Mouse (Mus musculus): Measurements from ENCODE around the gene Prpf19. TPM values are rescaled to one million over a fixed set of nuclear protein-coding genes. Genes with fewer than 3 reads are reported as not detected.

The Prpf19 gene
- polyA plus RNA-seq, 1 experiment from 2014 or later: 55.3 TPM

DNA sequence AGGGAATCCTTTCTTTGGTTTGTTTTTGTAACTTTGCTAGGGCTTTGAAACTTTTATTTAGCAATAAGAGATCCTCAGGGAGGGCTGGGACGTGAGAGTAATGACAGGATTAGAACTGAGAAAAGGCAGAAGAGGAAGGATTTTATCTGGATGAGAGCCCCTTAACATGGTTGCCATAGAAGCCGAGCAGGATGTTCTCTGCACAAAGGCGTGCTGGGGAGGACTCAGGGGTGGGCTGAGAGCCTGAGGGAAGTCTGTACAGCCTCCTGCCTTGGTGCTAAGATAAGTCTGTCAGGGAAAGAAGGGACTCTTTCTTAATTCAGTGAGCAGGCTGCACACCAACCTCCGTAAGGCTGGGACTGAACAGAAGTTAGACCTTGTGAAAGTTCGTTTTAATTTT lies 40.0 kb downstream of the Prpf19 start:
- 70% methylated on average over 5 of the region's 5 CpGs for WGBS
- no peak for ATAC-seq (ENCODE audit: insufficient number of reproducible peaks, low FRiP score, low TSS enrichment, low read depth)
- no peaks in the 10 kb centered on the region for H3K36me3 ChIP-seq (ENCODE audit: control insufficient read depth, insufficient read depth, low read length)
- no peaks in the 10 kb centered on the region for H3K4me1 ChIP-seq (ENCODE audit: control insufficient read depth, insufficient read depth, low read length)
- no peak overlapping the region for H3K4me2 ChIP-seq (ENCODE audit: low read depth, severe bottlenecking)
- H3K9me3 ChIP-seq (ENCODE audit: control insufficient read depth, low read length): no peaks in the 10 kb centered on the region; the same call in 1 of the 2 replicates
- no peak overlapping the region for H3K4me3 ChIP-seq (ENCODE audit: low read depth, low read length)
- no peak overlapping the region for H3K9ac ChIP-seq (ENCODE audit: low read length)
- DNase-seq (ENCODE audit: low spot score): no peak
- no peak overlapping the region for H3K27ac ChIP-seq (replicated peaks; ENCODE audit: low read depth, low read length)
- no peaks in the 10 kb centered on the region for H3K27me3 ChIP-seq (ENCODE audit: control insufficient read depth, insufficient read depth, low read length)

GRCm38 (mm10) chr19:10936077-10936476 lies 41.0 kb downstream of the Prpf19 start:
- DNase-seq (ENCODE audit: low spot score): no peak

GRCm38 (mm10) chr19:10937110-10937563 lies 42.1 kb downstream of the Prpf19 start, which contains the start of gene Ptgdr2:
Gene Ptgdr2 (plus strand): TSS chr19:10937160.
- Histone ChIP-seq H3K9me3 (ENCODE audit: control insufficient read depth, low read length) (no peaks in the 10 kb centered on the region; the same call in 1 of the 2 replicates), H3K27ac (replicated peaks; ENCODE audit: low read depth, low read length) (no peak within 1 kb of the TSS), H3K4me2 (ENCODE audit: low read depth, severe bottlenecking) (no peak within 1 kb of the TSS), H3K9ac (ENCODE audit: low read length) (no peak within 1 kb of the TSS), H3K4me1 (ENCODE audit: control insufficient read depth, insufficient read depth, low read length) (0 out of 2 replicates have a peak, but pooled peaks cover 4% of the 10 kb centered on the region), H3K36me3 (ENCODE audit: control insufficient read depth, insufficient read depth, low read length) (no peaks in the 10 kb centered on the region), H3K4me3 (ENCODE audit: low read depth, low read length) (no peak within 1 kb of the TSS), H3K27me3 (ENCODE audit: control insufficient read depth, insufficient read depth, low read length) (no peaks in the 10 kb centered on the region)
- no peak for ATAC-seq (ENCODE audit: insufficient number of reproducible peaks, low FRiP score, low TSS enrichment, low read depth)
- DNase-seq (ENCODE audit: low spot score): no peak
- WGBS: 34% methylated on average over 5 of the region's 5 CpGs

More at GRCm38 (mm10) chr19:10936077-10936476, 41.0 kb downstream of the Prpf19 start:
- no peaks in the 10 kb centered on the region; the same call in 1 of the 2 replicates for H3K9me3 ChIP-seq (ENCODE audit: control insufficient read depth, low read length)
- no peak overlapping the region for H3K27ac ChIP-seq (replicated peaks; ENCODE audit: low read depth, low read length)
- no peak for ATAC-seq (ENCODE audit: insufficient number of reproducible peaks, low FRiP score, low TSS enrichment, low read depth)
- H3K4me1 ChIP-seq (ENCODE audit: control insufficient read depth, insufficient read depth, low read length): 0 out of 2 replicates have a peak, but pooled peaks cover 3% of the 10 kb centered on the region
- H3K4me2 ChIP-seq (ENCODE audit: low read depth, severe bottlenecking): no peak overlapping the region
- no peaks in the 10 kb centered on the region for H3K36me3 ChIP-seq (ENCODE audit: control insufficient read depth, insufficient read depth, low read length)
- H3K4me3 ChIP-seq (ENCODE audit: low read depth, low read length): no peak overlapping the region
- no peaks in the 10 kb centered on the region for H3K27me3 ChIP-seq (ENCODE audit: control insufficient read depth, insufficient read depth, low read length)
- WGBS: 86% methylated on average over 5 of the region's 5 CpGs
- no peak overlapping the region for H3K9ac ChIP-seq (ENCODE audit: low read length)

DNA sequence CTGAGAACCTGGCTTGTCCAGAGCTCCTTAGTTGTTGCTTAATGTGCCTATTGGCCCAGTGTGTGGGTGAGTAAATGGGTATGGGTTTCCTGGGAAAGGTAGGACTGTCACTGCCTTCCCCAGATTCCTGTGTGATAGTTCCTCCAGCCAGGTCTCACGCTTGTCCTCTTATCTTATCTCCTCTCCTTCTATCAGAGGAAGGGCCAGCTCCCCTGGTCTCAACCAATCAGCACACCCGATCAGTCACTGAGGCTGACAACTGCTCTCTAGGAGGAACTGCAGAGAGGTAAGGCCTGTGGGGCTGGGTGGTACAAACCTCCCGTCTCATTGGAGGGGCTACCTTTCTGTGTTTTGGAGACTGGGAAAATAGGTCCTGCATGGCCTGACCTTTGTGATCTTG lies 43.7 kb downstream of the Prpf19 start:
- H3K9ac ChIP-seq (ENCODE audit: low read length): no peak overlapping the region
- H3K9me3 ChIP-seq (ENCODE audit: control insufficient read depth, low read length): no peaks in the 10 kb centered on the region; the same call in 1 of the 2 replicates
- DNase-seq (ENCODE audit: low spot score) (no peak), ATAC-seq (ENCODE audit: insufficient number of reproducible peaks, low FRiP score, low TSS enrichment, low read depth) (no peak)
- no peak overlapping the region for H3K4me2 ChIP-seq (ENCODE audit: low read depth, severe bottlenecking)
- H3K4me1 ChIP-seq (ENCODE audit: control insufficient read depth, insufficient read depth, low read length): 0 out of 2 replicates have a peak, but pooled peaks cover 4% of the 10 kb centered on the region
- 43% methylated on average over 3 of the region's 3 CpGs for WGBS
- no peaks in the 10 kb centered on the region for H3K27me3 ChIP-seq (ENCODE audit: control insufficient read depth, insufficient read depth, low read length)
- H3K4me3 ChIP-seq (ENCODE audit: low read depth, low read length): no peak overlapping the region
- no peak overlapping the region for H3K27ac ChIP-seq (replicated peaks; ENCODE audit: low read depth, low read length)
- peaks cover 7% of the 10 kb centered on the region; the same call in 1 of the 2 replicates for H3K36me3 ChIP-seq (ENCODE audit: control insufficient read depth, insufficient read depth, low read length)

GRCm38 (mm10) chr19:10940097-10940800 lies 45.2 kb downstream of the Prpf19 start:
- Histone ChIP-seq H3K4me1 (ENCODE audit: control insufficient read depth, insufficient read depth, low read length) (0 out of 2 replicates have a peak, but pooled peaks cover 4% of the 10 kb centered on the region), H3K36me3 (ENCODE audit: control insufficient read depth, insufficient read depth, low read length) (peaks cover 17% of the 10 kb centered on the region), H3K4me3 (ENCODE audit: low read depth, low read length) (peak overlapping the region; percentile 38), H3K27me3 (ENCODE audit: control insufficient read depth, insufficient read depth, low read length) (no peaks in the 10 kb centered on the region), H3K27ac (replicated peaks; ENCODE audit: low read depth, low read length) (no peak overlapping the region), H3K4me2 (ENCODE audit: low read depth, severe bottlenecking) (peak overlapping the region; percentile 88), H3K9ac (ENCODE audit: low read length) (peak overlapping the region; percentile 81), H3K9me3 (ENCODE audit: control insufficient read depth, low read length) (no peaks in the 10 kb centered on the region; the same call in 1 of the 2 replicates)
- DNase-seq (ENCODE audit: low spot score): peak; percentile 94
- WGBS: 17% methylated on average over 37 of the region's 37 CpGs
- ATAC-seq (ENCODE audit: insufficient number of reproducible peaks, low FRiP score, low TSS enrichment, low read depth): peak; percentile 83

DNA sequence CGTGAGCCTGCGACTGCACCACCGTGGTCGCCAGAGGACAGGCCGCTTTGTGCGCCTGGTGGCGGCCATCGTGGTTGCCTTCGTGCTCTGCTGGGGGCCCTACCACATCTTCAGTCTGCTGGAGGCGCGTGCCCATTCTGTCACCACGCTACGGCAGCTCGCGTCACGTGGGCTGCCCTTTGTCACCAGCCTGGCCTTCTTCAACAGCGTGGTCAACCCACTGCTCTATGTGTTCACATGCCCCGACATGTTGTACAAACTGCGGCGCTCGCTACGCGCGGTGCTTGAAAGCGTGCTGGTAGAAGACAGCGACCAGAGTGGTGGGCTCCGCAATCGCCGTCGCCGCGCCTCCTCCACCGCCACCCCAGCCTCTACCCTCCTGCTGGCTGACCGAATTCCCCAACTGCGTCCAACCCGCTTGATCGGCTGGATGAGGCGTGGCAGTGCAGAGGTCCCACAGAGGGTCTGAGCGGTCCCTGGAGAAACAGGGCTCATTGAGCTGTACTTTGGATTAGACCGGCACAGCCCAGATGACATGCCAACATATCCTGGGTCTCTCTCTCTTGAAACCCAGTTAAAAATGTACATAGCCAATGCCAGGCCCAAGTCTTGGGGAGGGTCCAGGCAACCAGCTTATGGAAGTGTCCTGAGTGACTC lies 45.9 kb downstream of the Prpf19 start:
- Histone ChIP-seq H3K4me3 (ENCODE audit: low read depth, low read length) (peak overlapping the region; percentile 38), H3K27me3 (ENCODE audit: control insufficient read depth, insufficient read depth, low read length) (no peaks in the 10 kb centered on the region), H3K4me1 (ENCODE audit: control insufficient read depth, insufficient read depth, low read length) (0 out of 2 replicates have a peak, but pooled peaks cover 4% of the 10 kb centered on the region), H3K27ac (replicated peaks; ENCODE audit: low read depth, low read length) (no peak overlapping the region), H3K9ac (ENCODE audit: low read length) (peak overlapping the region; percentile 81), H3K9me3 (ENCODE audit: control insufficient read depth, low read length) (no peaks in the 10 kb centered on the region; the same call in 1 of the 2 replicates), H3K4me2 (ENCODE audit: low read depth, severe bottlenecking) (peak overlapping the region; percentile 88), H3K36me3 (ENCODE audit: control insufficient read depth, insufficient read depth, low read length) (peaks cover 17% of the 10 kb centered on the region)
- 1% methylated on average over 40 of the region's 40 CpGs for WGBS
- ATAC-seq (ENCODE audit: insufficient number of reproducible peaks, low FRiP score, low TSS enrichment, low read depth) (peak; percentile 81), DNase-seq (ENCODE audit: low spot score) (peak; percentile 74)

- H3K9me3 ChIP-seq (ENCODE audit: control insufficient read depth, low read length): no peaks in the 10 kb centered on the region
- peaks cover 17% of the 10 kb centered on the region for H3K36me3 ChIP-seq (ENCODE audit: control insufficient read depth, insufficient read depth, low read length)
- H3K4me3 ChIP-seq (ENCODE audit: low read depth, low read length): no peak overlapping the region
- no peak for DNase-seq (ENCODE audit: low spot score)
- ATAC-seq (ENCODE audit: insufficient number of reproducible peaks, low FRiP score, low TSS enrichment, low read depth): no peak
- WGBS: 84% methylated on average over 3 of the region's 3 CpGs
- H3K27ac ChIP-seq (replicated peaks; ENCODE audit: low read depth, low read length): no peak overlapping the region
- peaks cover 16% of the 10 kb centered on the region for H3K4me1 ChIP-seq (ENCODE audit: control insufficient read depth, insufficient read depth, low read length)
- no peak overlapping the region for H3K9ac ChIP-seq (ENCODE audit: low read length)
- no peaks in the 10 kb centered on the region for H3K27me3 ChIP-seq (ENCODE audit: control insufficient read depth, insufficient read depth, low read length)
- H3K4me2 ChIP-seq (ENCODE audit: low read depth, severe bottlenecking): no peak overlapping the region
Observed at GRCm38 (mm10) chr19:10943955-10944354, 48.9 kb downstream of the Prpf19 start.

DNA sequence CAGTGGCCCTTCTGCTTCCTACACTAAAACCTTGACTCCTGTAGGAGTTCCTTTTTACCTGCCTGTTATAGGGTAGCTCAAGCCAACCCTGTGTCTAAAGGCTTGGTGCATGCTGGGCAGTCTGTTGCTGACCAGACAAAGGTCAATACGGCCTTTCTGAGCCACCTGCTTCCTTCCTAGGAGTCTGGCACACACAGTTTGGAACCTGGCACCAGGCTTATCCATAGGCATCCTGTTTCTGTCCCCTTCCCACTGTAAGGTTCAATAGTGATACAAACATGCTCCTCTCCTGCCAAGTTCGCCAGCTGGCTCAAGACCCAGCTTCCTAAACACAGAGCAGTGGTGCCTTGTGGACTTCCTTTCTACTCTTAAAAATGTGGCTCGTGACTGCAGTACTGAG lies 51.5 kb downstream of the Prpf19 start:
- H3K4me2 ChIP-seq (ENCODE audit: low read depth, severe bottlenecking): no peak overlapping the region
- H3K4me3 ChIP-seq (ENCODE audit: low read depth, low read length): no peak overlapping the region
- H3K9ac ChIP-seq (ENCODE audit: low read length): no peak overlapping the region
- H3K27ac ChIP-seq (replicated peaks; ENCODE audit: low read depth, low read length): no peak overlapping the region
- H3K9me3 ChIP-seq (ENCODE audit: control insufficient read depth, low read length): no peaks in the 10 kb centered on the region
- no peaks in the 10 kb centered on the region for H3K27me3 ChIP-seq (ENCODE audit: control insufficient read depth, insufficient read depth, low read length)
- DNase-seq (ENCODE audit: low spot score) (no peak), ATAC-seq (ENCODE audit: insufficient number of reproducible peaks, low FRiP score, low TSS enrichment, low read depth) (no peak)
- peaks cover 17% of the 10 kb centered on the region for H3K36me3 ChIP-seq (ENCODE audit: control insufficient read depth, insufficient read depth, low read length)
- H3K4me1 ChIP-seq (ENCODE audit: control insufficient read depth, insufficient read depth, low read length): peaks cover 12% of the 10 kb centered on the region
- WGBS: 89% methylated on average over 3 of the region's 3 CpGs

All from limb, embryonic 11.5 days (tissue).